9 mouse cellular contexts compared by ENCODE assay signal in the genomic region with DNA sequence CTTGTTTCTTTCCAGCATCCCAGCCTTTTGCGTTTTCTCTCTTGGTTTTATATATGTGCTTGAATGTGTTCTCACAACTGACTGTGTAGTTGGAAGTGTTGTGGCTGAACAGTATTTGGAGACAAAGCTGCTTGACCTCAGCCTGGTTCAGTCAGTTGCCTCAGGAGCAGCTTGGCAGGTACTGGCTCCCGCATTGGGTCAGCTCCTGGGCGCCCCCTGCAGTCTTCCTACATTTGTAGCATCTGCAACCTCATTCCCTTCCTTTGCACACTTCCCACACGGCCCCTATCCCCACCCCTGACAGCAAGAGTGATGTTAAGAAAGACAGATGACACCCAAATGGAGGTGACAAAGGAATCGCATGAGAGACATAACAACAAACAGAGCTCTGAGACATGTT. TPM values are rescaled to one million over a fixed set of nuclear protein-coding genes. Genes with fewer than 3 reads are reported as not detected.
DNase-seq lines count a peak whose midpoint lies in the region; ATAC-seq lines count a peak whose summit lies in the region.
"Had no signal": no experiment of that assay in that cellular context is flagged by ENCODE, and none has a peak within 500 bp of the region (broad histone marks: within the 10 kb centered on the region; RNA-seq: fewer than 3 reads in every experiment).

No protein-coding gene starts in this region.

- no peaks in the 10 kb centered on the region for H3K36me3 ChIP-seq in forebrain, embryonic 10.5 days (replicated peaks)
- no peaks in the 10 kb centered on the region for H3K36me3 ChIP-seq in forebrain, embryonic 12.5 days (replicated peaks)

- H3K9me3 ChIP-seq in forebrain, embryonic 10.5 days = no peaks in the 10 kb centered on the region
- no peaks in the 10 kb centered on the region for H3K9me3 ChIP-seq in forebrain, embryonic 12.5 days
- H3K9me3 ChIP-seq: megakaryocyte, embryonic 14.5 days had no signal

- H3K4me3 ChIP-seq in forebrain, embryonic 10.5 days = no peak overlapping the region
- no peak overlapping the region for H3K4me3 ChIP-seq in forebrain, embryonic 12.5 days (replicated peaks)
- H3K4me3 ChIP-seq: megakaryocyte, embryonic 14.5 days had no signal

- no peak for ATAC-seq in forebrain, embryonic 12.5 days (ENCODE audit: low FRiP score)

- 12% methylated on average over 5 of the region's 5 CpGs for WGBS in forebrain, embryonic 10.5 days
- 13% methylated on average over 5 of the region's 5 CpGs for WGBS in forebrain, embryonic 12.5 days

- peak; percentile 36 for DNase-seq in forebrain, embryonic 10.5 days (ENCODE audit: extremely low spot score, low spot score)
- DNase-seq in adrenal gland, adult 8-10 months = peak; percentile 44
- peak; percentile 60 for DNase-seq in embryo, embryonic 10 days (ENCODE audit: low spot score)
- peak; percentile 83 for DNase-seq in heart, postnatal 14 days
- peak; percentile 15 to 70 for DNase-seq in left cerebral cortex, postnatal 10 days (ENCODE audit: extremely low spot score in 1 of 2, low spot score in 2 of 2)
- DNase-seq in mesoderm, embryonic 11.5 days (ENCODE audit: low read depth, low spot score) = peak; percentile 27
- peak; percentile 43 to 75 for DNase-seq in spleen, postnatal 4 days (ENCODE audit: low spot score in 2 of 2)

- intact Hi-C loops in heart, postnatal 14 days (cut with DNase I) = loop anchor here (1.0 to 5.0 kb wide), 3 partner anchors 121 to 198 kb away; no protein-coding TSS in a partner anchor
- intact Hi-C loops in left cerebral cortex, postnatal 10 days (cut with DNase I) = no loop called here

- H3K4me1 ChIP-seq in forebrain, embryonic 10.5 days = no peaks in the 10 kb centered on the region
- H3K4me1 ChIP-seq in forebrain, embryonic 12.5 days = no peaks in the 10 kb centered on the region

- no peak overlapping the region for H3K9ac ChIP-seq in forebrain, embryonic 12.5 days

- no peak overlapping the region for H3K4me2 ChIP-seq in forebrain, embryonic 12.5 days

- H3K27me3 ChIP-seq in forebrain, embryonic 10.5 days (ENCODE audit: poor library complexity, severe bottlenecking) = no peaks in the 10 kb centered on the region
- no peaks in the 10 kb centered on the region for H3K27me3 ChIP-seq in forebrain, embryonic 12.5 days

- H3K27ac ChIP-seq in forebrain, embryonic 10.5 days = no peak overlapping the region
- H3K27ac ChIP-seq in forebrain, embryonic 12.5 days = no peak overlapping the region

RNA-seq across cellular contexts. Expression of gene Pax4, which starts 11.4 kb away (rescaled TPM):
- 0.12 TPM in 1 of 2 replicates, not detected in the other for polyA plus RNA-seq in forebrain, embryonic 10.5 days (2016; fragmentation: Nextera tagmentation; extraction: Ambion mirVana)
- polyA plus RNA-seq in forebrain, embryonic 12.5 days (2016; fragmentation: Nextera tagmentation; extraction: Ambion mirVana) = 0.14 TPM in 1 of 2 replicates, not detected in the other
- total RNA-seq in adrenal gland, adult 8-10 months (2022) = not detected
- total RNA-seq in heart, postnatal 14 days (2021) = not detected
- not detected for total RNA-seq in left cerebral cortex, postnatal 10 days (2021)

RNA-seq across cellular contexts. Expression of gene Snd1, which starts 14.4 kb away (rescaled TPM):
- 110 and 115 TPM in 2 replicates for polyA plus RNA-seq in forebrain, embryonic 10.5 days (2016; fragmentation: Nextera tagmentation; extraction: Ambion mirVana)
- 104 and 109 TPM in 2 replicates for polyA plus RNA-seq in forebrain, embryonic 12.5 days (2016; fragmentation: Nextera tagmentation; extraction: Ambion mirVana)
- total RNA-seq in adrenal gland, adult 8-10 months (2022) = 100 to 1,000 TPM; 152 to 181 (median 176) TPM
- total RNA-seq in heart, postnatal 14 days (2021) = 10 to 100 TPM; 78.9 to 82.1 TPM
- total RNA-seq in left cerebral cortex, postnatal 10 days (2021) = 100 to 1,000 TPM; 109 to 116 TPM

RNA-seq across cellular contexts. Expression of gene Gcc1, which starts 32.3 kb away (rescaled TPM):
- 10.6 and 11.2 TPM in 2 replicates for polyA plus RNA-seq in forebrain, embryonic 10.5 days (2016; fragmentation: Nextera tagmentation; extraction: Ambion mirVana)
- polyA plus RNA-seq in forebrain, embryonic 12.5 days (2016; fragmentation: Nextera tagmentation; extraction: Ambion mirVana) = 14.8 and 16.2 TPM in 2 replicates
- 10 to 100 TPM; 17.4 to 20.6 (median 18.6) TPM for total RNA-seq in adrenal gland, adult 8-10 months (2022)
- 1 to 10 TPM; 8.1 to 9.0 TPM for total RNA-seq in heart, postnatal 14 days (2021)
- 10 to 100 TPM; 14.6 TPM for total RNA-seq in left cerebral cortex, postnatal 10 days (2021)

RNA-seq across cellular contexts. Expression of gene Fscn3, which starts 32.9 kb away (rescaled TPM):
- 0.14 TPM in 1 of 2 replicates, not detected in the other for polyA plus RNA-seq in forebrain, embryonic 10.5 days (2016; fragmentation: Nextera tagmentation; extraction: Ambion mirVana)
- polyA plus RNA-seq in forebrain, embryonic 12.5 days (2016; fragmentation: Nextera tagmentation; extraction: Ambion mirVana) = not detected in 2 replicates
- under 1 TPM in 1 of 4 experiments, not detected in 3; 0.16 TPM for total RNA-seq in adrenal gland, adult 8-10 months (2022)
- total RNA-seq in heart, postnatal 14 days (2021) = under 1 TPM in 1 of 2 experiments, not detected in 1; 0.14 TPM
- under 1 TPM in 1 of 2 experiments, not detected in 1; 0.17 TPM for total RNA-seq in left cerebral cortex, postnatal 10 days (2021)

RNA-seq across cellular contexts. Expression of gene Arf5, which starts 37.2 kb away (rescaled TPM):
- 269 and 281 TPM in 2 replicates for polyA plus RNA-seq in forebrain, embryonic 10.5 days (2016; fragmentation: Nextera tagmentation; extraction: Ambion mirVana)
- 288 and 291 TPM in 2 replicates for polyA plus RNA-seq in forebrain, embryonic 12.5 days (2016; fragmentation: Nextera tagmentation; extraction: Ambion mirVana)
- total RNA-seq in adrenal gland, adult 8-10 months (2022) = 100 to 1,000 TPM; 150 to 160 (median 155) TPM
- total RNA-seq in heart, postnatal 14 days (2021) = 100 to 1,000 TPM; 172 to 176 TPM
- 100 to 1,000 TPM; 401 to 406 TPM for total RNA-seq in left cerebral cortex, postnatal 10 days (2021)

Comparison
In these comparisons a context has a peak if more than half of its experiments do, and no peak if none do; other contexts are left out.
1. DNase-seq: peak in every context shown above with its lines; median percentile 83 in heart, postnatal 14 days; 60 in embryo, embryonic 10 days; 59 in spleen, postnatal 4 days; 44 in adrenal gland, adult 8-10 months; 42 in left cerebral cortex, postnatal 10 days; 36 in forebrain, embryonic 10.5 days; 27 in mesoderm, embryonic 11.5 days.